Mouse (Mus musculus) G1E (cell line): ENCODE data around the gene Tpk1.

Experiments
- CTCF ChIP-seq: IDR thresholded peaks from 2 replicates; pipeline ENCODE4 v1.5.1; 2012; ENCODE audit warnings: low read depth, low read length, inconsistent platforms, mixed read lengths
- POLR2AphosphoS5 ChIP-seq: IDR thresholded peaks from 2 replicates; pipeline ENCODE4 v1.6.1; 2012; ENCODE audit warnings: low read depth, low read length, inconsistent platforms; ENCODE audit not compliant: insufficient replicate concordance

- TF ChIP-seq CTCF = no peak
- no peak for TF ChIP-seq POLR2AphosphoS5
These were observed 194.5 kb downstream of the Tpk1 start for GRCm38 (mm10) chr6:43471556-43471955.
